ENCODE assay signal across 8 mouse cellular contexts in genomic region chr14:80215960-80216552, GRCm38 (mm10).
DNase-seq lines count a peak whose midpoint lies in the region; ATAC-seq and TF ChIP-seq lines count a peak whose summit lies in the region.

No protein-coding gene starts in this region.

- H3K27me3 ChIP-seq in forebrain, embryonic 16.5 days (replicated peaks; ENCODE audit: control insufficient read depth, insufficient read depth, low read length), result no peaks in the 10 kb centered on the region; the same call in 1 of the 2 replicates
- H3K27me3 ChIP-seq in lung, postnatal 0 days (replicated peaks; ENCODE audit: insufficient read depth, low read length), result no peaks in the 10 kb centered on the region

- H3K4me2 ChIP-seq in forebrain, embryonic 16.5 days (ENCODE audit: low read length), result no peak overlapping the region
- H3K4me2 ChIP-seq in lung, postnatal 0 days (replicated peaks; ENCODE audit: low read depth, low read length), result no peak overlapping the region

- H3K9me3 ChIP-seq in forebrain, embryonic 16.5 days (ENCODE audit: control insufficient read depth, low read length), result no peaks in the 10 kb centered on the region
- no peaks in the 10 kb centered on the region for H3K9me3 ChIP-seq in lung, postnatal 0 days (ENCODE audit: low read length)

- no peak overlapping the region for H3K27ac ChIP-seq in forebrain, embryonic 16.5 days (ENCODE audit: low read length)
- H3K27ac ChIP-seq in layer of hippocampus, adult 2 months, result no peak overlapping the region
- no peak overlapping the region for H3K27ac ChIP-seq in lung, postnatal 0 days (ENCODE audit: low read length)

- 12% methylated on average over 6 of the region's 6 CpGs for WGBS in forebrain, embryonic 16.5 days
- WGBS in lung, postnatal 0 days, result 16% methylated on average over 6 of the region's 6 CpGs

- peak; percentile 7 for DNase-seq in MN1 (ENCODE audit: low spot score)
- DNase-seq in cerebellum, adult 11-12 months, result peak; percentile 39
- peak; percentile 78 for DNase-seq in heart, postnatal 4 days
- peak; percentile 41 to 66 for DNase-seq in layer of hippocampus, adult 2 months (ENCODE audit: low spot score in 2 of 2)
- DNase-seq in lung, postnatal 0 days (ENCODE audit: low spot score), result peak; percentile 79
- peak; percentile 88 for DNase-seq in retina, postnatal 1 day
- DNase-seq in spleen, adult 12 weeks (ENCODE audit: low spot score), result no peak

- peak; percentile 59 for ATAC-seq in forebrain, embryonic 16.5 days
- ATAC-seq in lung, postnatal 0 days, result peak; percentile 64

- H3K36me3 ChIP-seq in forebrain, embryonic 16.5 days (ENCODE audit: control insufficient read depth, insufficient read depth), result no peaks in the 10 kb centered on the region
- no peaks in the 10 kb centered on the region for H3K36me3 ChIP-seq in lung, postnatal 0 days (ENCODE audit: insufficient read depth, low read length)

- H3K4me3 ChIP-seq in forebrain, embryonic 16.5 days (replicated peaks; ENCODE audit: low read length), result no peak overlapping the region
- H3K4me3 ChIP-seq in layer of hippocampus, adult 2 months, result no peak overlapping the region
- no peak overlapping the region for H3K4me3 ChIP-seq in lung, postnatal 0 days (ENCODE audit: low read depth, low read length)

- TF ChIP-seq CTCF in layer of hippocampus, adult 2 months (conservative IDR thresholded peaks at IDR 0.05), result peak; percentile 77
- peak; percentile 97 for TF ChIP-seq CTCF in lung, postnatal 0 days (IDR thresholded peaks at IDR 0.05)

- no peak for TF ChIP-seq EP300 in lung, postnatal 0 days (IDR thresholded peaks at IDR 0.05)

- H3K4me1 ChIP-seq in forebrain, embryonic 16.5 days (replicated peaks; ENCODE audit: control insufficient read depth, insufficient read depth, low read length), result peaks cover 5% of the 10 kb centered on the region
- H3K4me1 ChIP-seq in lung, postnatal 0 days (ENCODE audit: insufficient read depth, low read depth, low read length), result no peaks in the 10 kb centered on the region

- no peak overlapping the region for H3K9ac ChIP-seq in forebrain, embryonic 16.5 days (replicated peaks; ENCODE audit: low read depth, low read length)
- H3K9ac ChIP-seq in lung, postnatal 0 days (replicated peaks; ENCODE audit: low read depth), result no peak overlapping the region
